Comparison of ENCODE assay signal across 9 mouse cellular contexts in genomic region chr7:135631776-135632552, GRCm38 (mm10).
DNase-seq lines count a peak whose midpoint lies in the region; ATAC-seq lines count a peak whose summit lies in the region.
"Had no signal": no experiment of that assay in that cellular context is flagged by ENCODE, and none has a peak within 500 bp of the region (broad histone marks: within the 10 kb centered on the region; RNA-seq: fewer than 3 reads in every experiment).

No protein-coding gene starts in this region.

- H3K36me3 ChIP-seq in midbrain, embryonic 11.5 days (ENCODE audit: control insufficient read depth, insufficient read depth, low read length): no peaks in the 10 kb centered on the region
- no peaks in the 10 kb centered on the region for H3K36me3 ChIP-seq in midbrain, embryonic 15.5 days (replicated peaks)
- H3K36me3 ChIP-seq in intestine, embryonic 14.5 days (ENCODE audit: control insufficient read depth, insufficient read depth, low read length): no peaks in the 10 kb centered on the region
- H3K36me3 ChIP-seq in splenic B cell, adult 2 months (ENCODE audit: control insufficient read depth, insufficient read depth, low read length, poor library complexity, severe bottlenecking): no peaks in the 10 kb centered on the region
- H3K36me3 ChIP-seq: embryonic facial prominence, embryonic 15.5 days had no signal

- no peak overlapping the region for H3K4me2 ChIP-seq in midbrain, embryonic 11.5 days
- H3K4me2 ChIP-seq in midbrain, embryonic 15.5 days: no peak overlapping the region
- H3K4me2 ChIP-seq in intestine, embryonic 14.5 days (ENCODE audit: low read length): no peak overlapping the region
- H3K4me2 ChIP-seq: embryonic facial prominence, embryonic 15.5 days had no signal

- WGBS in midbrain, embryonic 11.5 days: 55% methylated on average over 8 of the region's 8 CpGs
- WGBS in midbrain, embryonic 15.5 days: 58% methylated on average over 8 of the region's 8 CpGs
- WGBS in intestine, embryonic 14.5 days: 52% methylated on average over 8 of the region's 8 CpGs

- peak; percentile 97 for DNase-seq in midbrain, embryonic 11.5 days (ENCODE audit: low spot score, missing footprints)
- DNase-seq in cerebellum, adult 18-20 months: peak; percentile 78 to 86
- DNase-seq in frontal cortex, postnatal 14 days (ENCODE audit: low spot score in 2 of 2): peak; percentile 43 to 71
- peak; percentile 84 for DNase-seq in intestine, embryonic 14.5 days (ENCODE audit: low spot score)
- peak; percentile 55 to 70 for DNase-seq in left cerebral cortex, postnatal 36 days (ENCODE audit: low spot score in 2 of 2)
- DNase-seq in neural tube, embryonic 10.5 days (ENCODE audit: extremely low spot score, low spot score): peak; percentile 70
- DNase-seq in splenic B cell, adult 2 months (ENCODE audit: low read depth, low spot score): peak; percentile 77

- peaks cover 3% of the 10 kb centered on the region; the same call in 1 of the 2 replicates for H3K4me1 ChIP-seq in midbrain, embryonic 11.5 days (ENCODE audit: control insufficient read depth, insufficient read depth, low read length)
- H3K4me1 ChIP-seq in midbrain, embryonic 15.5 days: peaks cover 11% of the 10 kb centered on the region
- peaks cover 5% of the 10 kb centered on the region; the same call in 1 of the 2 replicates for H3K4me1 ChIP-seq in intestine, embryonic 14.5 days (replicated peaks; ENCODE audit: control insufficient read depth, insufficient read depth, low read length)
- H3K4me1 ChIP-seq: embryonic facial prominence, embryonic 15.5 days had no signal

- intact Hi-C loops in left cerebral cortex, postnatal 36 days (cut with DNase I): loop anchor here (2.0 kb wide), 1 partner anchor 95 kb away; the partner anchor contains the start of gene Ptpre

- H3K9ac ChIP-seq in midbrain, embryonic 11.5 days (ENCODE audit: low read length): no peak overlapping the region
- H3K9ac ChIP-seq in midbrain, embryonic 15.5 days: no peak overlapping the region
- no peak overlapping the region for H3K9ac ChIP-seq in intestine, embryonic 14.5 days (ENCODE audit: low read length)
- H3K9ac ChIP-seq: embryonic facial prominence, embryonic 15.5 days had no signal

- no peaks in the 10 kb centered on the region for H3K27me3 ChIP-seq in midbrain, embryonic 11.5 days (ENCODE audit: control insufficient read depth, insufficient read depth, low read length)
- H3K27me3 ChIP-seq in midbrain, embryonic 15.5 days (replicated peaks): no peaks in the 10 kb centered on the region
- no peaks in the 10 kb centered on the region for H3K27me3 ChIP-seq in intestine, embryonic 14.5 days (replicated peaks; ENCODE audit: control insufficient read depth, insufficient read depth, low read length)
- H3K27me3 ChIP-seq in splenic B cell, adult 2 months (ENCODE audit: control insufficient read depth, insufficient read depth, low read length, poor library complexity, severe bottlenecking): no peaks in the 10 kb centered on the region
- H3K27me3 ChIP-seq: embryonic facial prominence, embryonic 15.5 days had no signal

- ATAC-seq in midbrain, embryonic 11.5 days (ENCODE audit: low FRiP score): peak; percentile 42; the same call in 1 of the 2 replicates
- no peak for ATAC-seq in midbrain, embryonic 15.5 days (replicated peaks)
- 0 out of 2 replicates have a peak, but pooled peaks have one; percentile 59 for ATAC-seq in intestine, embryonic 14.5 days (replicated peaks; ENCODE audit: low FRiP score, low TSS enrichment, low read depth)

- no peak overlapping the region for H3K27ac ChIP-seq in midbrain, embryonic 11.5 days (ENCODE audit: low read depth, low read length)
- no peak overlapping the region for H3K27ac ChIP-seq in midbrain, embryonic 15.5 days
- H3K27ac ChIP-seq in intestine, embryonic 14.5 days (ENCODE audit: low read depth): no peak overlapping the region
- H3K27ac ChIP-seq: embryonic facial prominence, embryonic 15.5 days had no signal

- no peaks in the 10 kb centered on the region for H3K9me3 ChIP-seq in midbrain, embryonic 11.5 days (ENCODE audit: control insufficient read depth, low read length)
- H3K9me3 ChIP-seq in midbrain, embryonic 15.5 days: no peaks in the 10 kb centered on the region
- no peaks in the 10 kb centered on the region for H3K9me3 ChIP-seq in intestine, embryonic 14.5 days (ENCODE audit: control insufficient read depth, low read length)
- H3K9me3 ChIP-seq: embryonic facial prominence, embryonic 15.5 days had no signal

- no peak overlapping the region for H3K4me3 ChIP-seq in midbrain, embryonic 11.5 days (ENCODE audit: low read depth, low read length)
- no peak overlapping the region for H3K4me3 ChIP-seq in midbrain, embryonic 15.5 days
- no peak overlapping the region for H3K4me3 ChIP-seq in intestine, embryonic 14.5 days (ENCODE audit: low read depth, low read length)
- H3K4me3 ChIP-seq: embryonic facial prominence, embryonic 15.5 days had no signal
